Mouse (Mus musculus) layer of hippocampus, postnatal 10 days (tissue): ENCODE measurements around the gene Tac4. TPM values are rescaled to one million over a fixed set of nuclear protein-coding genes. Genes with fewer than 3 reads are reported as not detected.

ENCODE experiments used
- DNase-seq, 2 experiments: peaks; one replicate each; pipeline ENCODE4 v3.0.0; 2021; ENCODE audit warnings: low spot score in 2 of 2
- long read RNA-seq: library from polyadenylated mRNA; stranded (forward); transcript quantifications from one replicate; pipeline ENCODE4 v2.0.0, GENCODE M21; 2023
- total RNA-seq, 2 experiments: library from RNA; stranded (reverse); gene quantifications; 2 replicates each; pipeline ENCODE4 v1.2.3; 2021

Gene Tac4
- total RNA-seq, result not detected
- long read RNA-seq, result 0 reads

DNA sequence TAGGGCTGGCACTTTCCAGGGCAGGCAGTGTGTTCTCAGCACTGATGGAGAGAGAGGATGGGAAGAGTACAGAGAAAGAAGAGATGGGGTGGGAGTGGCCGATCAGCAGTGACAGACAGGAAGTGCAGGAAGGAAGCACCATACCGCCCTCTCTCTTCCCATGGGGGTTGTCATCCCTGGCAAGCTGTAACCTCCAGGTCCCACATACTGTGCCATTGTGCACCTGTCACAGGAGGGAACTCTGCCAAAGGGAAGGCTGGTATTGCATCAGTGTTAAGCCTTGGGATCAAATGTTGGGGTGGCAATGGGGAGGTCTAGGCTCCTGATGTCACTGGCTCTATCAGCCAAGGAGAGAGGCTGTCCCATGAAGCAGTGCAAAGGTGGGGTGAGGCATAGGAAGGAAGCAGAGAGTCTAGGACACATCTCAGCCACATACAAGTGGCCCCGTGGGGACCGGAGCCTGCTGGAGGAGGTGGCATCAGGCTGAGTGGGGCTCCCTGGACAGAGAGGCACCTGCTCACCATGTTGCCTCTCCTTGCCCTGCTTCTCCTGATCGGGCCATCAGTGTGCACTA lies at the start of gene Tac4:
Gene Tac4 (plus strand): TSS at position 352 of the 574 bp plus-strand sequence.
- no peak for DNase-seq

DNA sequence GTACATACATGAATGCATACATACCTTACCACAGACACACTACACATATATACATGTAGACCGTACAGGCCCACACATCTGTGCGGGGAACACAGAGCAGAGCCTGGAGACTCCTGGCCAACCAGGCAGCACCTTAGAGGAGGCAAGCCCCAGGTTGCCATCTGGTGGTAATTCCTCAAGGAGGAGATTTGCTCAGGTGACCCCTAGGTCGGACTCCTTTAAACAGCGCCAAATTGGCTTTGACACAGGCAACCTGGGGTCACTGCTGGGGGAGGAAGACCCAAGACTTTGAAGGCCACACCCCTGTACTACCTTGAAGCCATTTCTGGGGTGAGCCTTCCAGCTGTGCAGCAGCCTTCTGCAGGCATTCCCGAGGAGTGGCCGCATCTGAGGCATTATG lies 47.7 kb upstream of the Tac4 start:
- DNase-seq, result no peak

DNA sequence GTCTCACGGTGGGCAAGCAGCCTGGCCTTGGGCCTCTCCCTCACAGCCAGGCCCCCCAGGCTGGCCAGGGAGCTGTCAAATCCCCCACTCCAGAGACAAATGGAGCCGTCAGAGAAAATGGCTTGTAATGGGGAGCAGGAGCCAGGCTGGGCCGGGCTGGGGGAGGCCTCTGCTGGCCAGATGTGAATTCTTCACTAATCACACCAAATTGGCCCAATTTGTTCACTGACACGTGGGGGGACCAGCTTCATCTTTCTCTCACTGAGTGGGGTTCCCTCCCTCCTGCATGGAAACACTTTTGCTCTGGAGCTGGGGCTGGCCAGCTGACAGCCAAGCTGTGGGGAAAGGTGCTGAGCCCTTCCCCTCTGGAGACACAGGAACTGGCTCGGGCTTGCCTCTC lies 47.0 kb upstream of the Tac4 start:
- no peak for DNase-seq

DNA sequence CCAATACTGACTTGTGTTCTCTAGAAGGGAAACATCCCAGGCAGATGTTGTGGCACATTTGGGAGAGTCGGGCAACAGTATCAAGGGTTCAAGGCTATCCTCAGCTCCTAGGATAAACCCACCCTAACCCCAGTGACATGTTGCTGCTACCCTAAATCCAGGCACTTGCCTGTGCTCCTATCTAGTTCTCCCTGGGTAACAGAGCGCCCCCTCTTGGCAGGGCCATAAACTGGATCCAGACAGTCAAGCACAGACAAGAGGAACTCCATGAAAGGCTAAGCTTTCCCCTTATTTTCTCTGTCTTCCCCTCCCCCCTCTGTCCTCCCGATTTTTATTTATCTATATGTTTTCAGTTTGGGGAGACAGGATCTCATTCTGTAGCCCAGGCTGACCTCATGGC lies 45.1 kb upstream of the Tac4 start:
- no peak for DNase-seq

DNA sequence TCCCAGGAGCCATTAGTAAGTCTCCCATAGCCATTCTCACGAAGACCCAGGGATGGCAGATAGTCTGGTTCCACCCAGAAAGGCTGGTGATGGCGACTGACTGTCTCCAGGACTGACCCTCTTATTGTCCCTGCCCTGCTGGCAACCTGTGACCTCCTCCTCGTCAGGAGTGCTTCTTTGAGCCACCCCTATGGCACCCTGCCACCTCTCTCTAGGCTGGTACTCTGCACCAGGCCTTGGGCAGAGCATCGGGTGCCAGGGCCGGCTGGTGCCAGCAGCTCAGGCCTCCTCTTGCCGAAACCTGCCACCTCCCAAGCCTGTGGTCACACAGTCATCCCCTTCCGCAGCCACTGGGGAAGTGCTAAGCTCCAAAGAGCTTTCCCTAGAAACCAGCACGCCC lies 42.2 kb upstream of the Tac4 start:
- peak; percentile 13 to 20 for DNase-seq

DNA sequence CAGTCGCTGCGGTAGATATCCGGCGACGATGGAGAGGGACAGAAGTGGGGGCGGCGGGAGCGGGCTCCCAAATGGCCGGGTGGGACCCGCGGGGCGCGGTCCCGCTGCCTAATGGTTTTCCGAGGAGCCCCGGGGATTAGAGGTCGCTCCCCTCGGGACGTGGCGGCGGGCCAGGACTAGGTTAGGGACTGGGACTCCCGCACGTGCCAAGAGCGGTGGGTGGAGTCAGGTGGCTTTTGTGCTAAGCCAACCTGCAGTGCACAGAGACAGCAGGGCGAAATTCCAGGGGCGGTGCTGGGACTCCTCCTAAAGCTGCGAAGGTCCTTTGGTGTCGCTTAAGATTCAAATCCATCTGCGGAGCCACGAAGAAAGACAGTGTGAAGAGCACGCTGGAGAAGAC lies 37.9 kb upstream of the Tac4 start:
- peak; percentile 8 to 34 for DNase-seq

DNA sequence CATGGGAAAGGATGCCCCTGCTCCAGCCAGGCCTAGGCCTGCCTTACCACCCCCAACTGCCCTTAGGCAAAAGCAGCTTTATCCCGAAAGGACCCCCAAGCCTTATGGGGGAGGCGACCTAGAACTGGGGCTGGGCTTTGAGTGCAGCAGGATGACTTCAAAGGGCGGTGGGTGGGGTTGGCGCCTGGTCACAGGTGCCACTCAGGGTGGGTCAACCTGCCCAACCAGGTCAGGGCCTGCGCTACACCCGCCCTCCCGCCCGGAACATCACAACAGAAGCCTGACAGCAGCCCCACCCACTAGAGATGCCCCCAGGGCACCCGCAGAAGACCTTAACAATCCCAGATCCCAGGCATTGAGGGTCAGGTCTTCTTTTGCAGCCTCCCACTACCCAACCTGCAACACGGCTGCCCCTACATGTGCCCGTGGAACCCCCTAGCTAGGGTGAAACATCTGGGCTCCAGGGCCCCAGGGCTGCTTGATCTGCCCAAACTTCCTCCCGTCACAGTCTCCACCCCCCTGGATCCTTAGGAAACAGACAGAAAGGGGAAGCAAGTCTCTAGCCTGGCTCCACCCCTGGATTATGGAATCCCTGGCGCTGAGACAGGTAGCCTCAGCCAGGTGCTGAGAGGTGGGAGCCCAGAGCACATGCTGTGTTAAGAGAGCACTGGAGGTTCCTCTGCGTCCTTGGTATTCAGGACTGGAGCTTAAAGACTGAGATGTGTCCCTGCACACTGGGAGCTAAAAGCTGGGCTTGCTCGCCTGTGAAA lies 37.0 kb upstream of the Tac4 start:
- no peak for DNase-seq

DNA sequence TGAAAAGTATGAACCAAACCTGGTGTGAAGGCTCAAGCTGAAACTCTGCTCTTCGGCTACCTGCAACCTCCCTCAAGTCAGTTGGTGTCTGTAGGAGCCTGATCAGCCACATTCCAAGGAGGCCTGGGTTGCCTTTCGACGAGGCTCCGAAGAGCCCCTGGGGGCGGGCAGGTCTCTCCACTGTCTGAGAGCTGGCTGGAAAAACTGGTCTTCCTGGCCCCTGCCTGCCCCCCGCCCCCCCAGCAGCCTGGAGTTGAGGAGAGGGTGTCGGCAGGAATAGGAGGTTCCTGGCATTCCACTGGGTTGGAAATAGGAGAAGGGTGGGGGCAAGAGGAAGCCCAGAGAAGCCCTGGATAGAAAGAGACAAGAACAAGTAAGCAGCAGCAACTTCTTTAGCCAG lies 35.9 kb upstream of the Tac4 start:
- DNase-seq, result no peak

DNA sequence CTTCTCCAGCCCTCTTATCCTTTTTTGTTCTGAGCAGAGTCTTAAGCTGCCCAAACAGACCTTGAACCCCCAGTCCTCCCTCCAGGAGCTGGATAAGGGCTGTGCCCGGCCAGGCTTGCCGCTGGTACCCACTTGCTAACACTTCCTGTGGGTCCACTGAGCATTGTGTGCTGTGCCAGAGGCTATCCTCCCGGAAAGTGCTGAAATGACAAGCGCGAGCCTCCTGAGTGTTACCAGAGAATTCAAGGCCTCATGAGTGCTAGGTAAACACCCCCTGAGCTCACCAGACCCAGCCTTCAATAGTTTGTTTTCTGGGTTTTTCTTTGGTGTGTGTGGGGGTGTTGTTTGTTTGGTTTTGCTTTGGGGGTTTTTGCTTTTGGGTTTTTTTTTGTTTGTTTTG lies 33.9 kb upstream of the Tac4 start:
- DNase-seq, result no peak

DNA sequence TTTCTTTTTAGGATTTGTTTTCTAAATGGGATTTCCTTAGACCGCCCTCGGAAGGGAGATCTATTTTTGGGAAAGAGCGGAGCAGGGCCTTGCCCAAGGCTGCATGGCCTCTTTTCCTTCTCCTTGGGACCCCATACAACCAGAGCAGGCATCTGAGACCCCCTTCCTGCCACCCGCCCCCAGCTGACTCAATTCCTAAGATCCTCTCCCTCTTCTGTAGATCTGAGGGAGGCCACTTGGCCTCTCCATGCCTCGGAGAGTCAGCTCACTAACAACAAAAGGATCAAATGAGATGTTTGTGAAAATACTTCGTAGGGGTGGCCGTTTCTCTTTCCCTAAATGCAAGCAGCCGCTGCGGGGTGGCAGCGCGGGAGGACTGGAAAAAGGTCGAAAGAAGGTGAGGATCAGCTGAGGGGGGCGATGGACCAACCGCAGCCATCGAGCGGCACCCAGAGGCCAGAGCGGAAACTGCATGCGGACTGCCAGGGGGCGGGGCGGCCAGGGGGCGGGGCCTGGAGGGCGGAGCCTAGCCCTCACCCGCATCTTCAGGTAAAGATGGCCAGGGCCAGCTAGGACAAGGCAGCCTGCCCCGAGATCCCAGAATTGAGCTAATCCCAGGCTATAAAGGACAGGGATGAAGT lies 29.5 kb upstream of the Tac4 start:
- peak; percentile 83 to 88 for DNase-seq

DNA sequence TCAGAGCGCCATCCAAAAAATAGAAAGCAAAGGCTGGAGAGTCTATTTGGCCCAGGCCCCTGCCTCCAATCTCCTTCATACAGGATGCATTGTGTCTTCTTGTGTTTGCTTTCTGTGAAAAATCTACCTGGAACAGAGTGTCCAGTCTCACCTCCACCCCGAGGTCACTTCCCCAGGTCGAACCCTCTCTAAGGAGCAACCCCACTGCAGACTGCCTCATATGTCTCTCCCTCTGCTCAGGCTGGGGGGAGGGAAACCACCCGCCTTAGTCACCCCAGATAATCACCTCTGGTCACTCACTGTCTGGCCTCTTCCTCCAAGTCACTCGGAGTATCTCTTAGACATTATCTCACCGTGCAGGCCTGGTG lies 29.0 kb upstream of the Tac4 start:
- no peak for DNase-seq

DNA sequence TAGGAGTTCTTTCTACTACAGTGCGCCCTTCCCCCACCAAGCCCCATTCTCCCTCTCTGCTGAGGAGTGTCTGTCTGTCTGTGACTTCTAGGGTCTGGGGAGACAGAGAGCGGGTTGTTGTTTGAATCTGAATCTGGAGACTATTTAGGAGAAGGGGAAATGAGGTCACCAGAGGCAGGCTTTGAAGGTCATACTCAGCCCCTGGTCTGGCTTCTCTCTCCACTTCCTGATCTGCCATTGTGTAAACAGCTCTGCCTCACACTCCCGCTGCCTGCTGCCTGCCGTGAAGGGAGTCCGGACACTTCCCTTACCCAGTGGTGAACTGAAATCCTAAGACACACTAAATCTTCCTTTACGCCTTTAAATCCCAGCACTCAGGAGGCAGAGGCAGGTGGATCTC lies 22.9 kb upstream of the Tac4 start:
- no peak for DNase-seq

DNA sequence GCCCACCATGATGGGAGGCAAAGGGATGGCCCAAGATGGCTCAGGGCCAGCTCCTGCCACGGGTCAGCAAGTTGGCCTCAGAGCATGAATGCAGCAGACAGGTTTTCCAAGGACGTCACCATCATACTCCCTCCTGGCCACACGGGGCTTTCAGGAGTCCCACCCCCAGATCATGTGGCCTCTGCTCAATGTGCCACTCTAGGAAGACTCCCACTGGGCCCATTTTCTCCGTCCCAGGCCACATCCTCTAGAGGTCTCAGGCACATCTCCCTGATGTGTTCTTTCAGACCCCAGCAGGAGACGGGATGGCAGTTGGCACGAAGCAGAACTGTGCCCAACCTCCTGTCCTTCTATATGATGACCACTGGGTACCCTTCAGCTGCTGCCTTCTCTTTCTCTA lies 18.7 kb upstream of the Tac4 start:
- DNase-seq, result no peak

DNA sequence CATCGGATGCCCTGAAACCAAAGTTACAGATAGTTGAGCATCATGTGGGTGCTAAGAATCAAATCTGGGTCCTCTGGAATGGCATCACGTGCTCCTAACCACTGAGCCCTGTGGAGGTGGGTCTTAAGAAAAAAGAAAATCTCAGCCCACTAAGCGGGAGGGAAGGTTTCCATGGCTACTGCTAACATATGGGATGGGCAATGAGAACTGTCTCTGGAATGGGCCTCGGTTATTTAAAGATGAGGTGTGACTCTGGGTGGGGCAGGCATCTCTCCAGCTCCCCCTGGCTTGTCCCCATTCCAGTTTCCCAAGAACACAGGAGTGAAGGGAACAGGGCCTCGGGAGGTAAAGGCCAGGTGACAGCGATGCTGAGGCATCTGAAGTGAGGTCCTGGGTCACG lies 15.9 kb upstream of the Tac4 start:
- no peak for DNase-seq

DNA sequence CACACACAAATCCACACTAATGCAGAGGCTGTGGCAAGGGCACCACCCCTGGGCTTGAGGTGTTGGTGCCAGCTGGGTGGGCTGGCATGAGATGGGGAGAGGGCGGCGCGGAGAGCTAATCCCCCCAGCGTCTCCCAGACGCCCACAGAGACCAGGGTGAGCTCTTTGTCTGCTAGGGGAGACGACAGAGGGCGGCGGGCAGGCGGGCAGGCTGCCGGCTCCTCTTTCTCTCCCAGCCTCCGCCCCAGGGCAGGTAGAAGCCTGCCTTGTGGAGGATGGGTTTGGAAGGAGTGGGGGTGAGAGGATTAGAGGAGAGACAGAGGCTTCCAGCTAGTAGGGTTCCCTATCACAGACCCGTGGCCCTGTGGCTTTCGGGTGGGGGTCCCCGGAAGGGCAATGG lies 14.3 kb upstream of the Tac4 start:
- DNase-seq, result no peak

DNA sequence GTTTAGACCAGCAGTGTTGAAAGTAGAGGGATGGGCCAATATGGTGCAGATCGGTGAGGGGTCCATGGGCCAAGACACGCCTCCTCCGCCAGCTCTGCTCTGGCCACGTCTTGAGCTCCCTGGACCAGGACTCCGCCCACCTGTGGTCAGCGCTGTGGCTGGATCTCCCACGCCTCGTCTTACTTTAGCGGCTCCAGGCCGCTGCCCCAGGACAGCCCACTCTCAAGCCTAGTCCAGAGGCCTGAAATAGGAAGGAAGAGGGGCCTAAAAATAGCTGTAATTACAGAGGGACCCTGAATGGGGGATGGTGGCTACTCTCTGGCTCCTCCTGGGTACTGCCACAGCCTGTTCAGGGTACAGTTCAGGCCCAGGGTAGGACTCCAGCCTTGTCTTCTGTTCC lies 11.2 kb upstream of the Tac4 start:
- no peak for DNase-seq

DNA sequence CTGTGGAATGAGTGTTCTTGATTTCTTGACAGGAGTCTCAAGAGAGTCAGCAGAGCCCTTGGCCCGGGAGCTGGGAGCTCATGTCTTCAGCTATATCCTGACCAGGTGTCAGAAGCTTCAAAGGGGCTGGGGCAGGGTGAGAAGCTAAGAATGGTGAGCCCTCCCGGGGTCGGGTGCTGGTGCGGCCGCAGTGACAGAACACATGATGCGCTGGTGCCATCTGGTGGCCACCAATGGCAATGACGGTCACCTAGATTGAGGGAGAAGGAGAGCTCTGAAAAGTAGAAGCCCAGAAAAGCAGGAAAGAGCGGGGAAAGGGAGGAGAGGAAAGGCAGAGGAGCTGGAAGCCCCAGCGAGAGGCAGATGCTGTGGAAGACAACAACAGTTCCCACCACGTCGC lies 10.0 kb upstream of the Tac4 start:
- DNase-seq, result peak; percentile 84 to 89

DNA sequence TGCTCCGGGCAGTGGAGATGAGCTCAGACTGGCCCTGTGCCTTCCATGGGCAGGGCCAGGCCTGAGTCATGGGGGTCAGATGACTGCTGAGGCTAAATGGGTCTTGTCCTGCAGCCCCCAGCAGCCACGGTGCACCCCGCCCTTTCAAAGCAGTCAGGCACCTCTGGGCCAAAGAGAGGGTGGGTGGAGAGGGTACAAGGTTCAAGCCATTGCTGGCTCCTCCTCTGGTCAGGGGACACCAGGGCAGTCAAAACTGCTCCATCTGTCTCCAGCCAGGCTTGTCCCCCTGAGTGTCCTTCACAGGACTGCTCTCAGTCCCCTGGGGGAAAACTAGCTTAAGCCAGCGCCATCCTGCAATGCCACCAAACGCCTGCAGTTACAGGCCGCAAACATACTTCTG lies 9.2 kb upstream of the Tac4 start:
- DNase-seq, result no peak

DNA sequence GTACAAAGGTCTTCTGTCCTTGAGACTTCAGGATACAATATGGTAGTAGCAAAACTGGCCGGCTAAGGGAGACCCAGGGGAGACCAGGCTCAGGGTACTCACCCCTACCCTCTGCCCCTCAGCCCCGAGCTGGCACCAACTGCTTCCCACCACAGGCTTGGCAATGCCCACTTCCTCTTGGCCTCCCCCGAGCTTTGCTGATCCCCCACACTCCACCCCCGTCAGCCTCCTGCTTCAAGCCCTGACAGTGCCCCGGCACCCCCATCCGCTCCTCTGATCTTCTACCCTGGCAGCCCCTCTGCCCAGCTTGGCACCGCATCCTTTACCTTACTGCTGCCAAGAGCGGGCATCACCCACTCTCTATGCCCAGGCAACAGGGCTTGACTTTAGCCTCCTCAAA lies 7.2 kb upstream of the Tac4 start:
- peak in 1 of 2 experiments; percentile 31 for DNase-seq

DNA sequence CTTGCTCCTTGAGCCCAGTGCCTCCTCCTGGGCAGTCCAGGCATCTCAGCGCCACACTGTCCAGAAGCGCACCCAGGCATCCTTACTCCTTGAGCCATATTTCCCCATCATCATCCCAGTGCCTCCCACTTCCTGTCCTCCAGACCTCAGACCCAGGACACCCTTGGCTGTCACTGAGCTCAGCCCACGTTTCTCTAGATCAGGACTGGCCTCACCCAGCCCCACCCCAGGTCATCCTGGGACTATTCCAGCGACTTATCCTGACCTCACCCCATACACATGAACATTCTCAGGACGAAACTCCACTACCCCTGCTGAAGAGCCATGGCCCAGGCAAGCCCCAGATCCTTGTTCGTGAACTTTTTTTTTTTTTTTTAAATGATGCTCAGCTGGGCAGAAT lies 5.6 kb upstream of the Tac4 start:
- DNase-seq, result no peak

DNA sequence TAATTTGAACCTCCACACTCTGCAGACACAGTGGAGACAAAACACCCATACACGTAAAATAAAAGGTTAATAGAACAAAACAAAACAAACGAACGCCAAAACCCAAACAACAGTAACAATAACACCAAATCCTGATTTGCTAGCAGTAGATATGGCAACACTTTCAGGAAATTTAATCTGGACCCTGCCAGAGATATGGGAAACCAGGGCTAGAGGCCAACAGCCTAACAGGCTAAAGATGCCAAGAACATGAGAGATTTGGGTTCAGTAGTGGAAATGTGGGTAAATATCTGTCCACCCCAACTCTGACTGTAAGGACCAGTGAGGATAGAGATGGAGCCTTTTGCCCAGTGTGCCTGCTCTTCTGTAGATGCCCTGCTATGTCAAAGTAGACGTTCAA lies 3.4 kb upstream of the Tac4 start:
- no peak for DNase-seq

DNA sequence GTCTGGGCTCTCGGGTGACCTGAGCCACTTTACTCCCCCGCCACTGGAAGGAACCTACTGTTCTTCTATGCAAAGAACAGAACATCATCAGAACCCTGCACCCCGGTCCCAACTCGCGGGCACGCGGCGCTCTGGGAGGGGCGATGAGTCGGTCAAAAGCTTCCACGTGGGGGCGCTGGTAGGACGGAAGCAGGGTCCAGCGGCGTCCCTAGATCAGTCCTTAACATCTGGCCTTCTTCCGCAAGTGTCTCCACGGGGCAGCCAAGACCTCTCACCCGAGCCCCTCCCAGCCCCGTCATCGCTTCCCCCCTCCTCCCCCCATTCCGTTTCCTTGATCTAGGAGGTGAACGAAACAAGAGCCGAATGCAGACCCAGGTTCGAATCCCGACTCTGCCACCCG lies 2.8 kb upstream of the Tac4 start:
- peak; percentile 83 to 85 for DNase-seq
